Mouse (Mus musculus): ENCODE measurements around the gene Rhbdf2. TPM values are rescaled to one million over a fixed set of nuclear protein-coding genes. Genes with fewer than 3 reads are reported as not detected.
A peak's percentile ranks its signal among the peaks of the same experiment; 100 is the strongest.

Rhbdf2 gene
- total RNA-seq, 2 experiments from 2014 or later, result 15.4 to 17.7 TPM

DNA sequence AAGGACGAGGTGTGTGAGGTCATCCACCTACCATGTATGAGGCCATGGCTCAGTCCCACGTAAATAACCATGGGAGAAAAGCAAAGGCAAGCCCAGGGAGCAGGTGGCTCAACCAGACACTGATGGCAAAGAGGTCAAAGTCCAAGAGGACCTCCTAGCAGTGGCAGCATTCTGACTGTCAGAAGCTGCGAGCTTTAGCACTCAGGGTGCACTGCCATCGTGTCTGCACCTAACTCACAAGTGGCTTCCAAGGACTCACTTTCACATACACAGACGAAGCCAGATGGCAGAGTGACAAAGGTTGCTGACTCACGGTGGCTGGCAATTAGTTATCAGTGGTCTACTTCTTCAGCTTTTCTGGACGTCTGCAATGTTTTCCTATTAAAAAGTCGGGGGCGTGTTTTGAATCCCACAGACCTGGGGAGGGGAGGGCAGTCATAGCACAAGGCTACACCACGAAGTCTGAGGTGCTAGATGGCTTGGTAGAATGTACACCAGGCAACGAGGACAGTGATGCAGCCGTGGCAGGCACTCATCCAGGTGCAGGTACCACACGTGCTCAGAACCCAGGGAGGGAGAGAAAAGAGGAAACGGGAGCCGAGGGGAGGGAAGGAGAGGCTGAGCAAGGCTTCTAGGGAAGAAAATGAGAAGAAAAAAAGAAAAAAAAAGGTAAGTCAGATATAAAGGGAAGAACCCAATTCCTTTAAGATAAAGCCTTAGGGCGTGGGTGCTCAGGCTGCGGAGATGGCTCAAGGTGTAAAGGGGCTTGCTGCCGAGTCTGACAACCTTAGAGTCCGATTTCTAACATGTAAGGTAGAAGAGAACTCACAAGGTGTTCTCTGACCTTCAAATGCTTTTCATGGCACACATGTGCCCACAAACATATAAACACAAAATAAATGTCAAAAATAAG lies 54.8 kb downstream of the Rhbdf2 start:
- DNase-seq, result peak; percentile 65 to 69
- intact Hi-C loops (cut with DNase I), result no loop called here

GRCm38 (mm10) chr11:116570821-116571220 lies 56.0 kb downstream of the Rhbdf2 start:
- intact Hi-C loops (cut with DNase I), result no loop called here
- no peak for DNase-seq

DNA sequence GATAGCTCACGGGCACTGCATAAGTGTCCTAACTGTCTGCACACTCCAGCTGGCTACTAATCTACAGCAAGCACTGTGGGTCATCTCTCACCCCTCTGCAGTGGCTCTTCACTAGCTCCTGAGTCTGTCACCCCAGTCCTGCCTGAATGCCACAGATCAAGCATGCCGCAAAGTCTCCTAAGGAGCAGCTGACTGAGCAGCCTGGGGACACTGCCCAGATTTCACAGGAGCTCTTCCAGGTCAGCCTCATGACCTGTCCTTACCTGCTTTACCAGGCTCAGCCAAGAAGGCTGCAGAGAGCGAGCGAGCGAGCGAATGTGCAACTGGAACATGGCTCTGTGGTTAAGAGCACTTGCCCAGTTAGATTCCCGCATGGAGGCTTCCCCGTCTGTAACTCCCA lies 59.3 kb downstream of the Rhbdf2 start:
- intact Hi-C loops (cut with DNase I), result no loop called here
- DNase-seq, result no peak

DNA sequence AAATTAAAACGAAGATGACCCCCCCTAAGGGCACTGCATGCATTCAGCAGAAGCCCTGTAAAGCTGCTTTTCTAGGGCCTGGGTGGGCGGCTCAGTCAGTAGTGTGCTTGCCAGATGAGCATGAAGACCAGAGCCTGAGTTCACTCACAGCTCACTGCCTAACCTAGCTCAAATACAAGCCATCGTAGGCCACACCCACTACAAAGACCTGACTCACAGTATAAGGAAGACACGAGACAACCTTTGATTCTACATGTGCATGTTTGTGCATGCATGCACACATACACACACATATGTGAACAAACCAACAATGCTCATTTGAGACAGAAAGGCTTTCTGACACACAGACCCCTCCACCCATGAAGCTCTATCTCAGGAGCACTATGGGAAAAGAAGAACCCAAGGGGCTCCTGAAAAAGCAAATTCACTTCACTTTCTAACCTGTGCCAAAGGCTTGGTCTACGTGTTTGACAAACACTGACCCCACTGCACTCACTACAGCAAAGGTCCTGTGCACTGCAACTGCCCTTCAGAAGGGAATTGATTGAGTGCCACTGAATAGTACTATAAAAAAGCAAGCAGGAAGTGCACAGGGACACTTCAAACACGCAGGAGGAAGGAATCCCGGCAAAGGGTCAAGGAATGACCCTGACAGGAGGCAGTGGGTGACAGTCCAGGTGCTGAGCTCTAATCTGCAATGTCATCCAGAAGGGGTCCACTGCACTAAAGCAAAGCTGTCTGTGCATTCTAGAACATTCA lies 61.4 kb downstream of the Rhbdf2 start:
- DNase-seq, result no peak
- intact Hi-C loops (cut with DNase I), result no loop called here

- intact Hi-C loops (cut with DNase I), result loop anchor here (10.0 kb wide), 1 partner anchor 248 kb away; no protein-coding TSS in a partner anchor
- no peak for DNase-seq
These were observed 70.5 kb downstream of the Rhbdf2 start for GRCm38 (mm10) chr11:116556308-116556707.

- no peak for DNase-seq
- intact Hi-C loops (cut with DNase I), result loop anchor here (10.0 kb wide), 1 partner anchor 249 kb away; no protein-coding TSS in a partner anchor
These were observed 71.2 kb downstream of the Rhbdf2 start for GRCm38 (mm10) chr11:116555572-116555971.

DNA sequence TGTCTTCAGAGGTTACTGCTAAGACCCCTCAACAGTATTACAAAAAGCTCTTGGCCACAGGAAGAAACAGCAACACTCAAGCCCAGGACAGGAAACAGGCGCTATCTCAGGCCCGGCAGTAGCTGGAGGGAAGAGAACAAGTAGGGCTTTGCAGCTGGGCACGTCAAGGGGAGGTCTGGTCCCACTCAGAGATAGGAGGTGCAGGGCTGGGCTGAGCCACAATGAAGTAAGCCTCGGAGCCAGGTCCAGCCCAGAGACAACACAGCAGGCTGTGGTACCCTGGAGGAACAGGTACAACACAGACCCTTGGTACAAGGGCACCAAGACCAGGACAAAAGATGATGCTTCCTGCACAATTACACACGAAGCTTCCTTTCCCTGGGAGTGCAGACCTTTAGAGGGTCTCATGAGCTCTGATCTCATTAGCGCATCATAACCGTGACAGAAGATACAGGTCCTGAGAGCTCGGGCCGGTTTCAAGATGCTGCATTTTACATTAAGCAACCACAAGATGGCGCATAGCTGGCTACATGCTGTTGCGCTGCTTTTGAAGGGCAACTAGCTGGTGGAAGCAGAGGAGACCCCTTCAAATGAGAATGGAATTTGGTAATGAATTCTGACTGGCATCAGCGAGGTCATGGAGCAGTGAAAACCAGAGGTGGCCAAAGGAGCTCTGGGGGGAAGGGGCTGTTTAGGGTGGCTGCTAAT lies 72.5 kb downstream of the Rhbdf2 start:
- peak; percentile 57 to 67 for DNase-seq
- intact Hi-C loops (cut with DNase I), result loop anchor here (1.0 to 10.0 kb wide), 3 partner anchors 33 to 250 kb away; partner anchors contain the start of genes Aanat and Rhbdf2

- intact Hi-C loops (cut with DNase I), result loop anchor here (5.0 to 10.0 kb wide), 2 partner anchors 35 to 253 kb away; partner anchors contain the start of gene Aanat
These were observed 74.6 kb downstream of the Rhbdf2 start for GRCm38 (mm10) chr11:116552194-116552593.

GRCm38 (mm10) chr11:116550748-116551147 lies 76.1 kb downstream of the Rhbdf2 start:
- DNase-seq, result peak in 1 of 2 experiments; percentile 47
- intact Hi-C loops (cut with DNase I), result loop anchor here (5.0 to 10.0 kb wide), 2 partner anchors 37 to 254 kb away; partner anchors contain the start of gene Aanat

More at GRCm38 (mm10) chr11:116552194-116552593, 74.6 kb downstream of the Rhbdf2 start:
- DNase-seq, result no peak

DNA sequence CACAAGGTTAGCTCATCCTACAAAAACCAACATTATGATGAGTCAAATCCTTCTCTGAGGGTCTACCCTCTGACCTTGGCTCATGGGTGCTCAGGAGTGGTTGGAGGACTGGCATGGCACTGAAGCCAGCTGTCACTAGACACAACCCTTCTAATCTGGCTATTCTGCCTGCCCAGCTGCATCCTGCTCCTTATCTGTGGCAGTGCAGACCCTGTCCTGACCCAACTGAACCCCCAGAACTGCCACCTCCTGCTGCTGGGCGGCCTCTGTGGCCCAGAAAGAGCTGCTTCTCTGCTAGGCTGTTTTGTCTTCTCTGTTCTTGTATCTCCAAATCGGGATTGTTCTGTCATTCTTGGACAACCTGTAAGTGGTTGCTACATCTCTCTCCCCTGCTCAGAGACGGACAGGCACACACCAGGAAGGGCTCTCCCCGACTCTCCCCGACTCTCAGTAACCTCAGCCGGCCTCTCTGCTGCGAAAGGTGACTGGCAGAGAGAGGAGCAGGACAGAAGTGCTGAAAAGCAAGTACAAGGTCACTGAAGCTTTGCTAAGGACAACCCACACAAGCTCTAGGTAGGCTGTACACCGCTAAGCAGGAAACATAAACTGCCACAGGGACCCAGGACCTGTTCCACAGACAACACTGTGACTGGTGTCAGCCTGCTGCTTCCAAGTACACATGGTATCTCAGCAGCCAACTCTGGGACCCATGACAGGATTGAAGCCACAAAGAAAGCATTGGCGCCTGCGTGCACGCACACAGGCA lies 77.4 kb downstream of the Rhbdf2 start:
- peak; percentile 38 to 40 for DNase-seq
- intact Hi-C loops (cut with DNase I), result loop anchor here (5.0 to 10.0 kb wide), 2 partner anchors 38 to 255 kb away; partner anchors contain the start of gene Aanat

DNA sequence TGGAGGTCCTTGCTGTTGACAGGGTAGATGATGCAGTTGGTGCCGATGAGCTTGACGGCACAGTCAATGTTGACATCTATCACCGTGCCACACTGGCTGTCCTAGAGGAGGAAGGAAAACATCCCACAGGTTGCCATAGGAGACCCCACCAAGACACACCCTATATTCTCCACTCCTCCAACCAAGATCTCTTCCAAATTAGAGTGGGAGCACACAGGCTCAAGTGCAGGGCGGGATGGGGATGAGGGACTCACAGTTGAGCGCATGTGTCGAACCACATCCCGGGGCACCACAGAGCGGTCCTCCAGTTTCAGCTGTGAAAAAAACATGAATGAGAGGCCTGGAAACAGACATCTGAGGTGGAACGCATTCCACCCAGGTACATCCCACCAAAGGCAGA lies 78.0 kb downstream of the Rhbdf2 start:
- no peak for DNase-seq
- intact Hi-C loops (cut with DNase I), result no loop called here

Other genes with a start within 250 kb of the Rhbdf2 start
- 10 to 100 TPM; 10.0 TPM for gene Rnf157, start 214.0 kb downstream of the Rhbdf2 start, total RNA-seq (2021)
- gene Ubald2, start 192.9 kb downstream of the Rhbdf2 start, total RNA-seq (2021), result 10 to 100 TPM; 47.2 to 49.4 TPM
- gene Qrich2, start 160.8 kb downstream of the Rhbdf2 start, total RNA-seq (2021), result not detected
- gene Prpsap1, start 132.8 kb downstream of the Rhbdf2 start, total RNA-seq (2021), result 10 to 100 TPM; 45.3 to 45.8 TPM
- gene Sphk1, start 96.1 kb downstream of the Rhbdf2 start, total RNA-seq (2021), result 1 to 10 TPM; 2.5 to 3.9 TPM
- gene Ube2o, start 45.6 kb downstream of the Rhbdf2 start, total RNA-seq (2021), result 10 to 100 TPM; 28.5 to 33.7 TPM
- gene Aanat, start 40.6 kb downstream of the Rhbdf2 start, total RNA-seq (2021), result not detected
- 1 to 10 TPM; 1.4 to 1.7 TPM for gene Prcd, start 26.5 kb upstream of the Rhbdf2 start, total RNA-seq (2021)
- gene Cygb, start 27.3 kb upstream of the Rhbdf2 start, total RNA-seq (2021), result 10 to 100 TPM; 76.2 to 85.4 TPM
- not detected for gene St6galnac1, start 148.5 kb upstream of the Rhbdf2 start, total RNA-seq (2021)
- gene Mxra7, start 201.0 kb upstream of the Rhbdf2 start, total RNA-seq (2021), result 10 to 100 TPM; 43.3 to 48.7 TPM
- 10 to 100 TPM; 32.0 to 35.1 TPM for gene Mettl23, start 216.3 kb upstream of the Rhbdf2 start, total RNA-seq (2021)
- 10 to 100 TPM; 33.3 to 37.8 TPM for gene Jmjd6, start 216.4 kb upstream of the Rhbdf2 start, total RNA-seq (2021)
- 10 to 100 TPM; 41.7 to 43.6 TPM for gene Mfsd11, start 225.4 kb upstream of the Rhbdf2 start, total RNA-seq (2021)
- 100 to 1,000 TPM; 196 to 197 TPM for gene Srsf2, start 226.1 kb upstream of the Rhbdf2 start, total RNA-seq (2021)